Mouse (Mus musculus): ENCODE measurements around the gene Inpp4a.

The Inpp4a gene

GRCm38 (mm10) chr1:37409647-37410046 is 110.0 kb downstream of the Inpp4a start:
- DNase-seq (ENCODE audit: low spot score in 2 of 2): no peak

- no peak for DNase-seq (ENCODE audit: low spot score in 2 of 2)
Measured at GRCm38 (mm10) chr1:37415394-37415793, 115.7 kb downstream of the Inpp4a start.

- peak; percentile 53 to 69 for DNase-seq (ENCODE audit: low spot score in 2 of 2)
Measured at GRCm38 (mm10) chr1:37419420-37419819, 119.8 kb downstream of the Inpp4a start.

- no peak for DNase-seq (ENCODE audit: low spot score in 2 of 2)
Measured at GRCm38 (mm10) chr1:37427144-37427875, 127.6 kb downstream of the Inpp4a start.

- DNase-seq (ENCODE audit: low spot score in 2 of 2): no peak
Measured at GRCm38 (mm10) chr1:37428911-37429310, 129.2 kb downstream of the Inpp4a start.

GRCm38 (mm10) chr1:37429366-37430296 is 130.0 kb downstream of the Inpp4a start, which contains the start of the genes Coa5 and Unc50:
Gene Coa5 (minus strand): TSS chr1:37430103.
Gene Unc50 (plus strand): TSS chr1:37430139.
- DNase-seq (ENCODE audit: low spot score in 2 of 2): peak; percentile 90 to 91

GRCm38 (mm10) chr1:37430297-37430840 is 130.7 kb downstream of the Inpp4a start:
- no peak for DNase-seq (ENCODE audit: low spot score in 2 of 2)

- no peak for DNase-seq (ENCODE audit: low spot score in 2 of 2)
Measured at GRCm38 (mm10) chr1:37436419-37436818, 136.8 kb downstream of the Inpp4a start.

- DNase-seq (ENCODE audit: low spot score in 2 of 2): no peak
Measured at GRCm38 (mm10) chr1:37442848-37443835, 143.5 kb downstream of the Inpp4a start.

GRCm38 (mm10) chr1:37448361-37449095 is 148.9 kb downstream of the Inpp4a start:
- DNase-seq (ENCODE audit: low spot score in 2 of 2): peak in 1 of 2 experiments; percentile 66

- no peak for DNase-seq (ENCODE audit: low spot score in 2 of 2)
Measured at GRCm38 (mm10) chr1:37451270-37451669, 151.6 kb downstream of the Inpp4a start.

- DNase-seq (ENCODE audit: low spot score in 2 of 2): no peak
Measured at GRCm38 (mm10) chr1:37457546-37457945, 157.9 kb downstream of the Inpp4a start.
